Mouse (Mus musculus) embryonic facial prominence, embryonic 15.5 days (tissue): ENCODE measurements around the gene Snx32. TPM values are rescaled to one million over a fixed set of nuclear protein-coding genes. Genes with fewer than 3 reads are reported as not detected.
"Not testable (repeated sequence)": the region's sequence is repeated elsewhere in the genome, so short reads cannot be mapped to it uniquely, and the experiment has no call there.

ENCODE experiments used
- ATAC-seq: fragments of 200-750 bp; cut with Nextera tagmentation; 2 replicates; pipeline ENCODE4 v1.8.0; 2017; ENCODE audit warnings: low read depth, moderate TSS enrichment; ENCODE audit not compliant: insufficient number of reproducible peaks, low FRiP score, low TSS enrichment
- H3K27ac ChIP-seq: fragments of 300-500 bp; sonication (generic); replicated peaks from 2 replicates; pipeline ENCODE4 v1.5.1; 2015; ENCODE audit warnings: mild to moderate bottlenecking, inconsistent platforms
- H3K27me3 ChIP-seq: fragments of 300-500 bp; sonication (generic); 2 replicates; pipeline ENCODE4 v1.6.1; 2015; ENCODE audit warnings: inconsistent platforms
- H3K36me3 ChIP-seq: fragments of 300-500 bp; sonication (generic); 2 replicates; pipeline ENCODE4 v1.6.1; 2015; ENCODE audit warnings: mild to moderate bottlenecking, inconsistent platforms
- H3K4me1 ChIP-seq: fragments of 300-500 bp; sonication (generic); 2 replicates; pipeline ENCODE4 v1.6.1; 2015; ENCODE audit warnings: inconsistent platforms
- H3K4me2 ChIP-seq: fragments of 300-500 bp; sonication (generic); replicated peaks from 2 replicates; pipeline ENCODE4 v1.6.1; 2015; ENCODE audit warnings: mild to moderate bottlenecking, inconsistent platforms
- H3K4me3 ChIP-seq: fragments of 300-500 bp; sonication (generic); replicated peaks from 2 replicates; pipeline ENCODE4 v1.5.1; 2015; ENCODE audit warnings: mild to moderate bottlenecking, inconsistent platforms
- H3K9ac ChIP-seq: fragments of 300-500 bp; sonication (generic); 2 replicates; pipeline ENCODE4 v1.6.1; 2015; ENCODE audit warnings: inconsistent platforms
- H3K9me3 ChIP-seq: fragments of 300-500 bp; sonication (generic); replicated peaks from 2 replicates; pipeline ENCODE4 v1.6.1; 2016; ENCODE audit warnings: inconsistent platforms
- WGBS: fragments of 180-500 bp; shearing (Covaris S2); methylation state at CpG from one replicate; pipeline ENCODE4 v1.1.7; 2015; 5-methylcytosine and 5-hydroxymethylcytosine counted together
- polyA plus RNA-seq: library from polyadenylated mRNA; unstranded; fragments of >200 nt; fragmentation: Nextera tagmentation; extraction: Ambion mirVana; gene quantifications from 2 replicates; pipeline ENCODE4 v1.2.1, GENCODE M21; 2015

Snx32 gene
- polyA plus RNA-seq, 1 experiment from 2014 or later = 11.7 TPM

DNA sequence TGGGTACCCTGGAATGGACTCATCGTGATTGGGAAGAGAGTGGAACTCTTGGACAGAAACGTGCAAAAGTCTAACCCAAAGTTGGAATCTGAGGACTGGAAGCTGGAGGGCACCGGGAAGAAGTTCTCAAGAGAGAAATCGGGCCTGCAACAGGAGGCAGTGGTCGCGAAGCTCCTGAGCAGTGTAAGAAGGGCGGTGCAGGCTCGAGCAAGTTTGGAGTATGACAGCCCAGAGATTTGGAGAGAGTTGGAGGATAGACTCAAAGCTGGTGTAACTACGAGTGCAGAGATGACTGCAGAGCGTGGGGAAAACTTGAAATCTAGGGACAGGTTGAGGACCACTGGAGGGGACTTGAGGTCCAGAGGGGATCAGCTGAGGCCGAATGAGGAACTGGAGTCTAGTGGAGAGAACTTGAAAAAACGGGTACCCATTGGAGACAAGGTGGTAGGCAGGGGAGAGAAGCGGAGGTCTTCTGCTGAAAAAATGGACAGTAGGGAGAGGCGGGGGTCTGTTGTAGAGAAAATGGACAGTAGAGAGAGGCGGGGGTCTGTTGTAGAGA lies 815 bp upstream of the Snx32 start:
- Histone ChIP-seq H3K4me3 (peak overlapping the region; percentile 53), H3K9ac (peak overlapping the region; percentile 49), H3K27me3 (no peaks in the 10 kb centered on the region), H3K36me3 (no peaks in the 10 kb centered on the region), H3K9me3 (no peaks in the 10 kb centered on the region), H3K4me2 (peak overlapping the region; percentile 83), H3K4me1 (peaks cover 18% of the 10 kb centered on the region), H3K27ac (peak overlapping the region; percentile 63; the same call in 1 of the 2 replicates)
- WGBS = 47% methylated on average over 15 of the region's 15 CpGs
- no peak for ATAC-seq

DNA sequence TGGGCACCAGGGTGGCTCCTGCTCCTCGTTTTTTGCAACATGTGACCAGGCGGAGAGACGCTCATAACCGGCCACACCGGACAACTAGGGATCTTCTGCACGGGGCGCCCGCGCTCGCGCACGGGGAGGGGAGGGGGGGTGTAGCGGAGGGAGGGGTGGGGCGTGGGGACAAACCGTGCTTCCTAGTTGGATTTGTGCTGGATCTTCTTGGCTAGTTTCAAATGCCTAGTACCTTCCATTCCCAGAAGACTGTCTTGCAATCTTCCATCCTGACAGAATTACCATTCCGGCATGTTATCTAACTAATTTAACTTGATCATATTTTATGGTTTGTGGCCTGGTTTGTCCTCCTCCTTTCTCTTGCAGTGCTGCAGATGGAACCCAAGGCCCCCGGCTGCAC lies 6.7 kb downstream of the Snx32 start, which contains the start of gene 1700020D05Rik:
Gene 1700020D05Rik (minus strand): TSS at position 101 of the 400 bp plus-strand sequence.
- Histone ChIP-seq H3K27ac (no peak within 1 kb of the TSS), H3K9me3 (no peaks in the 10 kb centered on the region), H3K4me1 (no peaks in the 10 kb centered on the region), H3K27me3 (no peaks in the 10 kb centered on the region), H3K36me3 (no peaks in the 10 kb centered on the region), H3K4me3 (no peak within 1 kb of the TSS), H3K9ac (no peak within 1 kb of the TSS), H3K4me2 (no peak within 1 kb of the TSS)
- 44% methylated on average over 17 of the region's 17 CpGs for WGBS
- no peak for ATAC-seq

DNA sequence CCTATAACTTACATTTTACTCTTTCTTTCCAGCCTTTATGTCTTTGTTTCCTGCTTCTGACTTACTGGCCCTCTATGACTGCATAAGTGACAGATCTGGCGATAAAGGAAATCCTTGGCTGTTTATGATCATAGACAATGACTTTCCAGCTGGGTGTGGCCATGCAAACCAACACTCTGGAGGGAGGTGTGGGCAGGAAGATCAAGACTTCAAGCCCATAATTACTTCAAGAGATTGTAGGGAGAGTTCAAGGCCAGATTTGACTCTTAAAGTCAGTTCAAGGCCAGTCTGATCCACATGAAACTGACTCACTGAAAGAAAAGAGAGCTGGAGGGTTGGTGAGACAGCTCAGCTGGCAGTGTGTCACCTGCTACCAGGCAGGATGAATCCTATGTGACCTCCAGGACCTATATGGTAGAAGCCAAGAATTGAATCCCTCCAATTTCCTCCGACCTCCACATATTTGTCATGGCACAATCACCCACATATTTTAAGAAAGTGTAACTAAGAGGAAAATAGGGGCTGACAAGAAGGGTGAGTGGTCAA lies 9.9 kb downstream of the Snx32 start:
- Histone ChIP-seq H3K4me1 (no peaks in the 10 kb centered on the region), H3K27ac (no peak overlapping the region), H3K4me2 (no peak overlapping the region), H3K9ac (no peak overlapping the region), H3K27me3 (no peaks in the 10 kb centered on the region), H3K9me3 (no peaks in the 10 kb centered on the region), H3K36me3 (peaks cover 24% of the 10 kb centered on the region), H3K4me3 (no peak overlapping the region)
- 80% methylated on average over 2 of the region's 2 CpGs for WGBS
- ATAC-seq = no peak

DNA sequence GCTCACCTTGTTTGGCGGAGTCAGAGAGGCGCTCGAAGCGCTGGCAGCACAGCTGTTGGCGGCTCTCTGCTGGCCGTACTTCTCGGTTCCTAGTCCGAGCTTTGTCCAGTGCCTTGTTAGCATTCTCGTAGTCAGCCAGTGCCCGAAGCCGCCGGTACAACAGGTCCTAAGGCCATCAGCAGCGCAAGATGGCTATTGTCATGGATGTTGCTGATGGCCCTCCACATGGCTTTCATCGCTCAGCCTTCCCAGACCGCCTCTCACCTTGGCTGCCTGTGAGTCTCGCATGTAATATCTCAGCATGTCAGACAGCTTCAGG lies 14.3 kb downstream of the Snx32 start:
- Histone ChIP-seq H3K27me3 (no peaks in the 10 kb centered on the region), H3K4me3 (no peak overlapping the region), H3K9me3 (no peaks in the 10 kb centered on the region), H3K36me3 (peaks cover 49% of the 10 kb centered on the region), H3K27ac (no peak overlapping the region), H3K4me2 (no peak overlapping the region), H3K9ac (no peak overlapping the region), H3K4me1 (peaks cover 15% of the 10 kb centered on the region)
- 88% methylated on average over 16 of the region's 16 CpGs for WGBS
- no peak for ATAC-seq

DNA sequence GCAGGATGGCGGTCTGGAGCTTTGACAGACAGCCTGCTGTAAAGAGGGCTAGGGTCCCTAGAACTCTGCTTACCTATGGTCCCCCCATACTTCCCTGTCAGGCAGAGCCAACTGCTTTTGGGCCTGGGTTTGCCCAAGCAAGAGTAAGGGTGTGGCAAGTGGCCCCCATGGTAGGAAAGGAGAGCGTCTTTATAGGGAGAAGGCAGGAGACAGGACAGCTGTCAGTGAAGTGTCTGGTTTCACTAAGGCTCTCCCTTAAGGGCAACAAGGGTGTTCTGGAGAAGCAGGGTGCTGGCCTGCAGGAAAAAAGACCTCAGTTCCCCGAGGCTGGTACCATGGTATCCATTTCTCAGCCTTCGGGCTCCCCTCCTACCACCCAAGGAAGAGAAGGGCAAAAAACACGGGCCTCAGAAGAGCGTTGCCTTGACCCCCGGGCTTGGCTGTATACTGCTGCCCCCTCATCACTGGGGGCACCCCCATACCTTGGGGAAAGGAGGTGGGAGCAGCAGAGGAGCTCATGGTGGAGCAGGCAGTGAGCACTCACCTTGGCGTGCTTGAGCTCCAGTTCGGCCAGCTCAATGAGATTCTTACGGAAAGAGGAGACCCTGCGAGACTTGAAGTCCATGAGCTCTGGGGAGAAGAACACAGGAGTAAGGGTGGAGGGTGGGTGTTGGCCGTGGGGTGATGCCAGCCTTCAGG lies 14.8 kb downstream of the Snx32 start:
- Histone ChIP-seq H3K27me3 (no peaks in the 10 kb centered on the region), H3K9me3 (no peaks in the 10 kb centered on the region), H3K4me2 (no peak overlapping the region), H3K27ac (no peak overlapping the region), H3K9ac (no peak overlapping the region), H3K4me1 (peaks cover 15% of the 10 kb centered on the region), H3K4me3 (no peak overlapping the region), H3K36me3 (peaks cover 49% of the 10 kb centered on the region)
- WGBS = 75% methylated on average over 12 of the region's 12 CpGs
- ATAC-seq = no peak

DNA sequence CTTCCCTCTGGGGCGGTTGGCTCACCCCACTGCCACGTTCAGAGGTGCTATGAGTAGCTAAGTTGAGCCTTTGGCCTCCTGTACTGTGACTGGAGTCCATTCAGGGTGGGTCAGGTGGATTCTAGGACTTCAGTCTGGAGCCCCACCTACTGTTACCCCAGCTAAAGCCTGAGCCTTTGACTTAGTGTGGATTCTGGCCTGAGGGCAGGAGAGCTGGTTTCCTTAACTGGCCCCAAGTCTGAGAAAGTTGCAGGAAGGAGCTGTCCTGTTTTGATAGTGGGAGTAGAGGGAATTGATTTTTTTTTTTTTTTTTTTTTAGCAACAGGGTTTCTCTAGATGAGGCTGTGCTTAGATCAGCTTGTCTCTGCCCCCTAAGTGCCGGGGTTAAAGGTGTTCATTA lies 16.0 kb downstream of the Snx32 start:
- Histone ChIP-seq H3K9ac (no peak overlapping the region), H3K4me2 (no peak overlapping the region), H3K27ac (no peak overlapping the region), H3K4me1 (peaks cover 21% of the 10 kb centered on the region), H3K36me3 (peaks cover 49% of the 10 kb centered on the region), H3K27me3 (no peaks in the 10 kb centered on the region), H3K4me3 (no peak overlapping the region), H3K9me3 (no peaks in the 10 kb centered on the region)
- 85% methylated on average over 3 of the region's 3 CpGs for WGBS
- ATAC-seq = no peak

DNA sequence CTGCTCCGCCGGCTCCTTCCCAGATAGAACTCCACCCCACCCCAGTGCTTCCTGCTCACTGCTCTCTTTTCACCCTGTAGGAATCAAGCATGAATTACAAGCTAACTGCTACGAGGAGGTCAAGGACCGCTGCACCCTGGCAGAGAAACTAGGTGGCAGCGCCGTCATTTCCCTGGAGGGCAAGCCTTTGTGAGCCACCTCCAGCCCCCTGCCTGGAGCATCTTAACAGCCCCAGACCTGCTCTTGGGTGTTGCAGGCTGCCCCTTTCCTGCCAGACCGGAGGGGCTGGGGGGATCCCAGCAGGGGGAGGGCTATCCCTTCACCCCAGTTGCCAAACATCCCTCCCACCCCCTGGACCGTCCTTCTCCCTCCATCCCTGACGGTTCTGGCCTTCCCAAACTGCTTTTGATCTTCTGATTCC lies 17.0 kb downstream of the Snx32 start:
- 66% methylated on average over 9 of the region's 9 CpGs for WGBS

DNA sequence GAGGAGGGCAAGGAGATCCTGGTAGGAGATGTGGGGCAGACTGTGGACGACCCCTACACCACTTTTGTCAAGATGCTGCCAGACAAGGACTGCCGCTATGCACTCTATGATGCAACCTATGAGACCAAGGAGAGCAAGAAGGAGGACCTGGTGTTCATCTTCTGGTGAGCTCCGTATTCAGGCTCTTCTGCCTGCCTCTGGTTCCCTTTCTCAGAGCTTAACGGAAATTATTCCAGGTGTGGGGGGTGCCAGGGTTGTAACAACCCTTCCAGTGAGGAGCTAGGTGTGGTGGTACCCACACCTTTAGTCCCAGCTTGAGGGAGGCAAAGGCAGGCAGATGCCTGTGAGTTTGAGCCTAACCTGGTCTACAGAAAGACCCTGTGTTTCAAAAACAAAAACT lies 17.7 kb downstream of the Snx32 start:
- Histone ChIP-seq H3K9ac (no peak overlapping the region), H3K4me3 (no peak overlapping the region), H3K36me3 (peaks cover 47% of the 10 kb centered on the region), H3K27me3 (no peaks in the 10 kb centered on the region), H3K4me1 (peaks cover 31% of the 10 kb centered on the region), H3K9me3 (no peaks in the 10 kb centered on the region), H3K4me2 (no peak overlapping the region), H3K27ac (no peak overlapping the region)
- 80% methylated on average over 4 of the region's 4 CpGs for WGBS
- no peak for ATAC-seq

More for the DNA sequence above, 17.0 kb downstream of the Snx32 start:
- ATAC-seq, H3K27me3 ChIP-seq, H3K27ac ChIP-seq, H3K9ac ChIP-seq, H3K4me2 ChIP-seq, H3K4me3 ChIP-seq, H3K9me3 ChIP-seq: not testable (repeated sequence)
- peaks cover 49% of the 10 kb centered on the region for H3K36me3 ChIP-seq
- H3K4me1 ChIP-seq = peaks cover 30% of the 10 kb centered on the region

DNA sequence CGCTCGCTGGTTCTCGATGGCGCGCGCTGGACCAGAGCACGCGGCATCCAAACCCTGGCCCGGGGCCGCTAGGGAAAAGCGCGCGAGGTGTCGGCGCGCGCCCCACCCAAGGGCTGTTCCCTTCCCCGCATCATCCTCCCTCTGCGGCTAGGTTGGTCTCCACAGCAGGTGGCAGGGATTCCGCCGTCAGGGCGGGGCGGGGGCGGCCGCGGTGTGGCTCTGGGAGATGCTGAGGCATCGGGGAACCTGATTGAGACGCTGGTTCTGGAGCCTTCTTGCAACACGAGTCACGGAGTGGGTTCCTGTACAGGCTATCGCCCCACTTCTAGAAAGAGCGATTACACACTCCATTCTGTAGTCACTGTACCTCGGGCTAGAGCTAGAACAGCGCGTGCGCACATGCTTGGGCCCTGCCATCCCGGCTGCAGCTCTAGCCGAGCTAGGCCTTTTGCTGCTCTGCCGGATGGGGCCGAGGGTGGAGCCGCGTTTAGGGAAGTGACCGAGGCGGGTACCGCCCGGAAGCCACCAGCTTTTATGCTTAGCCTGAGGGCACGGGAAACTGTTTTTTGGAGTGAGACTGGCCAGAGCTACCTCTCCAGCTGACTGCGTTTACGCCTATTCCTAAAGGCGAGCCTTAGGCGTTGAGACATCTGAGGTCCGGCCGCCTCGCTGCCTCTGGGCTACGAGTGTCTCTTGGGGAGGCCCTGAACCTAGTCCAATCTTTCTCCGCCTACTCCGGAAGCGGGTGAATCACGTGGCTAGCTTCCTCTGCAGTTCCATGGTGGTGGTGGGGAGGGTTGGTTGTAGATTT lies 19.2 kb downstream of the Snx32 start:
- peak overlapping the region; percentile 86 for H3K4me2 ChIP-seq
- H3K9me3 ChIP-seq = no peaks in the 10 kb centered on the region
- H3K36me3 ChIP-seq = peaks cover 32% of the 10 kb centered on the region
- under 1% methylated on average over 57 of the region's 59 CpGs for WGBS
- peak; percentile 25 for ATAC-seq
- H3K27me3 ChIP-seq = no peaks in the 10 kb centered on the region
- H3K9ac ChIP-seq = peak overlapping the region; percentile 91
- H3K27ac ChIP-seq = peak overlapping the region; percentile 97
- H3K4me3 ChIP-seq = peak overlapping the region; percentile 82
- H3K4me1 ChIP-seq = peaks cover 46% of the 10 kb centered on the region

DNA sequence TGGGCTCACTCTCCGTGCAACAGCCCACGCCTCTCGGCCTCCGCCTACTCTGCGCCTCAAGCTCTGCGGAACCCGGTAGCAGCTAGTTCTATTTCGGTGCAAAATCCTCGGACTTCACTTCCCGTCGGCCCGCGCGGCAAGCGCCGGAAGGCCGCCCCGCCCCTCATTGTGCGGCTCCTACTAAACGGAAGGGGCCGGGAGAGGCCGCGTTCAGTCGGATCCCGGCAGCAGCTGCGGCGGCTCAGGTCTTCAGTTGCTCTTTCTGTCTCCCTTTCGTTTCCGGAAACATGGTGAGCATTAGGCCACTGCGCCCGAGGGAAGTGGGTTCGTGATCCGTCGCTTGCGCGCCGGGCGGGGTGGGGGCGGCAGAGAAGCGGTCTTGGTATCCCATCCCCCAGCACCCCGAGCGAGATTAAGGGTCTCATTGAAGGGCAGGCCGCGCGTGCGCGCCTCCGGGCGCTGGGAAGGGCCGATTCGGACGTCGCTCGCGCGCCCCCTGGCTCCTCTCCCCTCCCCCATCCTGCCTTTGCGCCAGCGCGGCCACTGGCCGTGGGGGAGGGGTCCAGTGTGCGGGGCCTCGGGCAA lies 19.9 kb downstream of the Snx32 start, which contains the start of gene Cfl1:
Gene Cfl1 (plus strand): TSS at position 143 of the 585 bp plus-strand sequence.
- Histone ChIP-seq H3K36me3 (peaks cover 32% of the 10 kb centered on the region), H3K9ac (peak within 1 kb of the TSS; percentile 91), H3K27ac (peak within 1 kb of the TSS; percentile 99), H3K4me2 (peak within 1 kb of the TSS; percentile 86), H3K4me1 (peaks cover 49% of the 10 kb centered on the region), H3K27me3 (no peaks in the 10 kb centered on the region), H3K4me3 (peak within 1 kb of the TSS; percentile 82), H3K9me3 (no peaks in the 10 kb centered on the region)
- under 1% methylated on average over 58 of the region's 62 CpGs for WGBS
- peak; percentile 63 for ATAC-seq

DNA sequence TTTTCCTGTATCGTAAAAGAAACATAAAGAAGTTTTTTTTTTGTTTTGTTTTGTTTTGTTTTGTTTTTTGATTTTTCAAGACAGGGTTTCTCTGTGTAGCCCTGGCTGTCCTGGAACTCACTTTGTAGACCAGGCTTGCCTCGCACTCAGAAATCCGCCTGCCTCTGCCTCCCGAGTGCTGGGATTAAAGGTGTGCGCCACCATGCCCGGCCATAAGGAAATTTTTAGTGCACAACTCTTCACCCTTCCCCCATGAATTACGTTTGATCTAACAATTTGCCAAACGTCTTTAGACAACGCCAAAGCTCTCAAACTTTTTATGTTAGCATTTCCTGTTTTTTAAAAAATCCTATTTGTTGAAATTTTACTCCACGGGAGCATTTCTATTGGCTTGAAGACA lies 20.6 kb downstream of the Snx32 start:
- peak overlapping the region; percentile 99 for H3K27ac ChIP-seq
- not testable (repeated sequence) for H3K9me3 ChIP-seq, H3K27me3 ChIP-seq, H3K9ac ChIP-seq, ATAC-seq
- H3K36me3 ChIP-seq = peaks cover 35% of the 10 kb centered on the region
- 43% methylated on average over 10 of the region's 10 CpGs for WGBS
- peak overlapping the region; percentile 82 for H3K4me3 ChIP-seq
- H3K4me1 ChIP-seq = peaks cover 49% of the 10 kb centered on the region
- peak overlapping the region; percentile 86 for H3K4me2 ChIP-seq
